Mouse (Mus musculus) kidney, adult 2 months (tissue): Measurements from ENCODE around the gene Eef2kmt. TPM values are rescaled to one million over a fixed set of nuclear protein-coding genes. Genes with fewer than 3 reads are reported as not detected.
"Not testable (repeated sequence)": the region's sequence is repeated elsewhere in the genome, so short reads cannot be mapped to it uniquely, and the experiment has no call there.

Experiments used
- DNase-seq: peaks from one replicate; pipeline ENCODE4 v3.0.0; 2021
- H3K27ac ChIP-seq: fragments of 200-500 bp; 2 replicates; pipeline ENCODE4 v1.5.1; 2012; ENCODE audit warnings: low read depth, low read length, control low read depth, inconsistent platforms; ENCODE audit not compliant: insufficient read depth
- H3K27me3 ChIP-seq: fragments of 200-500 bp; replicated peaks from 2 replicates; pipeline ENCODE4 v1.6.1; 2012; ENCODE audit warnings: mild to moderate bottlenecking, moderate library complexity, low read length, inconsistent platforms; ENCODE audit not compliant: control insufficient read depth, insufficient read depth
- H3K36me3 ChIP-seq: fragments of 200-500 bp; 2 replicates; pipeline ENCODE4 v1.6.1; 2012; ENCODE audit warnings: mild to moderate bottlenecking, moderate library complexity, low read length, inconsistent platforms; ENCODE audit not compliant: control insufficient read depth, insufficient read depth
- H3K4me1 ChIP-seq: fragments of 200-500 bp; 2 replicates; pipeline ENCODE4 v1.6.1; 2011; ENCODE audit warnings: low read length; ENCODE audit not compliant: control insufficient read depth, insufficient read depth
- H3K4me3 ChIP-seq: fragments of 200-500 bp; 2 replicates; pipeline ENCODE4 v1.5.1; 2011; ENCODE audit warnings: mild to moderate bottlenecking, low read depth, low read length, control low read depth; ENCODE audit not compliant: insufficient read depth
- CTCF ChIP-seq: fragments of 200-500 bp; conservative IDR thresholded peaks from 2 replicates; pipeline ENCODE4 v1.5.1; 2011; ENCODE audit warnings: low read depth, mild to moderate bottlenecking, control low read depth, low read length, moderate library complexity, mixed read lengths; ENCODE audit not compliant: insufficient read depth, insufficient read length
- POLR2A ChIP-seq: fragments of 200-500 bp; IDR thresholded peaks from one replicate; pipeline ENCODE4 v1.6.1; 2011; ENCODE audit warnings: low read depth, low read length, control low read depth
- WGBS: fragments of 180-500 bp; shearing (Covaris S2); methylation state at CpG from one replicate; pipeline ENCODE4 v1.1.7; 2018; 5-methylcytosine and 5-hydroxymethylcytosine counted together
- polyA plus RNA-seq: library from polyadenylated mRNA; depleted of rRNA; stranded (reverse); fragments of >200 nt; gene quantifications from 2 replicates; pipeline ENCODE4 v1.2.3, GENCODE M21; 2012

Gene Eef2kmt
- polyA plus RNA-seq, 1 experiment = 59.1 TPM

DNA sequence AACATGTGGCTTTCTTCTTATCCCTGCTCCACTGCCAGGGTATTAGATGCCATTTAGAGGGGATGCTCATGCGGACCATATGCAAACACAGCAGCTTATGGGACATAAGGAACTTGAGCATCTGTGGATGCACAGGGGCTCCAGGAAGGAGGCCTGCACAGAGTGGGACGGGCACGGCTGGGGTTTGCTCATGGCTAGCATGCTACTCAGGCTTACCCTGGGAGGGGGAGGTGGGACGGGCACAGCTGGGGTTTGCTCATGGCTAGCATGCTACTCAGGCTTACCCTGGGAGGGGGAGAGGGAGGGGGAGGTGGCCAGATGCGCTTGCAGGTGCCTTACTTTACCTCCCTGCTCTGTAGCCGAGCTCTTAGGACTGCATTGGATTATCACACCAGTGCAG is 12.9 kb downstream of the Eef2kmt start:
- 86% methylated on average over 6 of the region's 6 CpGs for WGBS
- no peak for DNase-seq
- H3K27ac ChIP-seq = no peak overlapping the region
- TF ChIP-seq POLR2A (no peak), CTCF (no peak)
- H3K27me3 ChIP-seq = no peaks in the 10 kb centered on the region
- no peaks in the 10 kb centered on the region for H3K4me1 ChIP-seq
- H3K4me3 ChIP-seq = no peak overlapping the region
- H3K36me3 ChIP-seq = no peaks in the 10 kb centered on the region; the same call in 1 of the 2 replicates

DNA sequence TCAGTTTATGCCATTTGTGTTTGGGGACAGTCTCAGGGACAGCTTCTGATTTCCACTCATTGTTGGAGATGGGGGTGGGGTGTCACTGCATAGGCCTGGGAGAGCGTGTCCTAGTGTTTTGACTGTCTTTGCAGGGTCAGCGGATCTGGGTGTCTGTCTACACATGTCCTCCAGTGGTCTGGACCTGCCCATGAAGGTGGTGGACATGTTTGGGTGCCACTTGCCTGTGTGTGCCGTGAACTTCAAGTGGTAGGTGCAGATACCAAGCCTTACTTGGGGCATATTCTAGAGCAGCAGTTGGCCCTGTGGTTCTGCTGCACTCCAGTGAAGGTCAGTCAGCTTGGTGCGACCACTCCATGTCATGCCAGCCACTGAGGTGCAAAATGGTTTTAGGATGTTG is 13.4 kb downstream of the Eef2kmt start:
- H3K4me3 ChIP-seq = no peak overlapping the region
- no peaks in the 10 kb centered on the region for H3K4me1 ChIP-seq
- WGBS = 86% methylated on average over 4 of the region's 4 CpGs
- H3K36me3 ChIP-seq = no peaks in the 10 kb centered on the region; the same call in 1 of the 2 replicates
- no peaks in the 10 kb centered on the region for H3K27me3 ChIP-seq
- DNase-seq = no peak
- no peak for TF ChIP-seq POLR2A
- TF ChIP-seq CTCF = no peak
- H3K27ac ChIP-seq = no peak overlapping the region

GRCm38 (mm10) chr16:5233418-5234313 is 22.1 kb downstream of the Eef2kmt start, which contains the start of gene Alg1:
TSS of gene Alg1 (plus strand) at chr16:5233621.
- no peaks in the 10 kb centered on the region for H3K27me3 ChIP-seq
- no peak for TF ChIP-seq CTCF
- peak; percentile 97 for TF ChIP-seq POLR2A
- no peaks in the 10 kb centered on the region; the same call in 1 of the 2 replicates for H3K4me1 ChIP-seq
- WGBS = 1% methylated on average over 46 of the region's 47 CpGs
- peak; percentile 97 for DNase-seq
- no peaks in the 10 kb centered on the region for H3K36me3 ChIP-seq
- peak within 1 kb of the TSS; percentile 5; the same call in 1 of the 2 replicates for H3K27ac ChIP-seq
- H3K4me3 ChIP-seq = peak within 1 kb of the TSS; percentile 67

DNA sequence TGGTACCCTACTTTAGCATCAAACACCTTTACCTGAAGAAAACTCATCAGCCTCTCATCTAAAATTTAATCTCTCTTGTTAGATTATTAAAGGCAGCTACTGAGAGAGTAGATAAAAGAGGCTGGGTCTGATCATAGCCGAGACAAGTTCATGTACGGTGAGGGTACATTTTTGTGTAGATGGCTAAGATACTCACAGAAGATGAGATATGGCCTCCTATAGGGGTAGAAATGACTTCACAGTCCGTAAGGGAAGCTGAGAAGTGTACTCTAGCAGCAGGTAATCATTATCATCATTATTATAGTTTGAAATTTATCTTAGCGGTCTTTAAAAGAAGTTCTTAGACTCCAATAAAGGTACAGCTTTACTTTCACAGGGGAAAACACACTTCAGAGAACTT is 22.8 kb downstream of the Eef2kmt start:
- no peak overlapping the region for H3K27ac ChIP-seq
- H3K27me3 ChIP-seq = no peaks in the 10 kb centered on the region
- DNase-seq = no peak
- no peak for TF ChIP-seq POLR2A
- no peak for TF ChIP-seq CTCF
- 72% methylated on average over 4 of the region's 4 CpGs for WGBS
- no peak overlapping the region; the same call in 1 of the 2 replicates for H3K4me3 ChIP-seq
- no peaks in the 10 kb centered on the region; the same call in 1 of the 2 replicates for H3K4me1 ChIP-seq
- H3K36me3 ChIP-seq = no peaks in the 10 kb centered on the region

DNA sequence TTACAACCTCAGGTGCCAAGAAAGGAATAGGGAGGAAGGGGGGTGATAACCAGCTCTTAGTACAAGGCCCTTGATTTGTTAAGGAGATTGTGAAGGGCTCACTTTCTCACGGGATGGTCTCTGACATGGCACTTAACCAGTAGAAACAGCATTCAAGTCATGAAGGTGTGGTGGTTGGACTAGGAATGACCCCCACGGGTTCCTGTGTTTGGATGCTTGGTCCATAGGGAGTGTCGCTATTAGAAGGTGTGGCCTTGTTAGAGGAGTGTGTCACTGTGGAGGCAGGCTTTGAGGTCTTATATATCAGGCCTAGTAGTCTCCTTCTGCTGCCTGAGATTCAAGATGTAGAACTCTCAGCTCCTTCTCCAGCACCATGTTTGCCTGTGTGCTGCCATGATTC is 27.7 kb downstream of the Eef2kmt start:
- not testable (repeated sequence) for H3K27ac ChIP-seq

GRCm38 (mm10) chr16:5227501-5227900 is 28.3 kb downstream of the Eef2kmt start:
- 68% methylated on average over 19 of the region's 19 CpGs for WGBS
- not testable (repeated sequence) for DNase-seq, H3K4me3 ChIP-seq, H3K36me3 ChIP-seq, H3K27ac ChIP-seq, H3K4me1 ChIP-seq, H3K27me3 ChIP-seq

More for the DNA sequence above, 27.7 kb downstream of the Eef2kmt start:
- H3K27me3 ChIP-seq, H3K36me3 ChIP-seq, H3K4me1 ChIP-seq, DNase-seq, H3K4me3 ChIP-seq: not testable (repeated sequence)
- WGBS = 58% methylated on average over 3 of the region's 3 CpGs

DNA sequence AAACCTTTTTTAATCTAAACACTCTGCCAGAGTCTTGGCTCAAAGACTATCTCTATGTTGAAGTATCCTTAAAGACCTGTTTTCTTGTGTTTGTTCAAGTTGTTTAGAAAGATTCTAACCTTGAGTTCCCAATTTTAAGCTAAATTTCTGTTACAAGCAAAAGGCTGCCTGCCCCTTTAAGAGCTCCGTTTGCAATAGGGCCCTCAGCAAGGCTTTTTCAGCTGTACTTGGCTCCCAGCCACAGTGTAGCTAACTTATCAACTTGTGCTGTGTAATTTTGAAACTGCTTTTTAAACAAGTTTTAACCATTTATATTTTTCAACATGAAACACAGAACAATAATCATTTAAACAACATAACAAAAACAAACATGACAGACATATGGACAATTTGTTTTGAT is 29.2 kb downstream of the Eef2kmt start:
- not testable (repeated sequence) for H3K27ac ChIP-seq, H3K27me3 ChIP-seq, H3K4me3 ChIP-seq, H3K36me3 ChIP-seq, H3K4me1 ChIP-seq
- DNase-seq = peak; percentile 32
- WGBS = 0% methylated on average over 1 of the region's 1 CpGs
